Mouse (Mus musculus) liver, adult 2 months (tissue): ENCODE measurements at regions not wholly inside any gene's neighbourhood (a gene's known extent, or its start where the extent isn't known, plus 50 kb on each side); places are given as distances from the start of the nearest gene placed in this dataset.

Experiments used
- CTCF ChIP-seq: fragments of 200-500 bp; IDR thresholded peaks from 2 replicates; pipeline ENCODE4 v1.5.1; 2011; ENCODE audit warnings: low read depth, low read length, control low read depth
- POLR2A ChIP-seq: fragments of 200-500 bp; IDR thresholded peaks from 2 replicates; pipeline ENCODE4 v1.6.1; 2011; ENCODE audit warnings: low read length, control low read depth; ENCODE audit not compliant: insufficient read depth; ENCODE audit errors: extremely low read depth

DNA sequence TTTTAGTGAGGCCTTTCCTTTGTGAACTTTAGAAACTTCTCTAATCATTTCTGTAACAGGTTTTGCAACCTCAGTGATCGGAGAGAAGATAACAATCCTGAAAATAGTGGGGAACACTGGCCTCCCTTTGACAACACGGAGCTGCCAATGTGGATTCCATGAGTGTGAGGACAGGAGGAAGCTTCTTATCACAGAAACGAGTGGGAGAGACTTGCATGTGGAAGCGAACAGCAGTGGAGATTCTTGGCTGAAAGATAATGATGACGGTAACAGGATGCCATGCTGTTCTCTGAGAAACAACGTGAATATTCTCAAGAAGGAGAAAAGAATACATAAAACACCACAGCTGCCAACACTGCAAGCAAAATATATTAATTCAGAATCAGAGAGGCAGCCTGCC, 1407.4 kb upstream of the Zeb2 start:
- TF ChIP-seq CTCF (no peak), POLR2A (no peak)
